Mouse (Mus musculus) hindbrain, embryonic 16.5 days (tissue): ENCODE data around the gene Etv3. TPM values are rescaled to one million over a fixed set of nuclear protein-coding genes. Genes with fewer than 3 reads are reported as not detected.

Source experiments
- ATAC-seq: fragments of 200-750 bp; cut with Nextera tagmentation; 2 replicates; pipeline ENCODE4 v1.8.0; 2017; ENCODE audit warnings: moderate TSS enrichment, moderate library complexity
- H3K27ac ChIP-seq: fragments of 300-500 bp; sonication (generic); 2 replicates; pipeline ENCODE4 v1.5.1; 2014; ENCODE audit warnings: low read depth, mild to moderate bottlenecking, control low read depth, low read length, moderate library complexity
- H3K27me3 ChIP-seq: fragments of 300-500 bp; sonication (generic); replicated peaks from 2 replicates; pipeline ENCODE4 v1.6.1; 2014; ENCODE audit warnings: low read length; ENCODE audit not compliant: control insufficient read depth, insufficient read depth
- H3K36me3 ChIP-seq: fragments of 300-500 bp; sonication (generic); 2 replicates; pipeline ENCODE4 v1.6.1; 2014; ENCODE audit warnings: mild to moderate bottlenecking, low read length, moderate library complexity, mixed read lengths; ENCODE audit not compliant: control insufficient read depth, insufficient read depth
- H3K4me1 ChIP-seq: fragments of 300-500 bp; sonication (generic); 2 replicates; pipeline ENCODE4 v1.6.1; 2014; ENCODE audit warnings: low read depth, low read length; ENCODE audit not compliant: control insufficient read depth, insufficient read depth
- H3K4me2 ChIP-seq: fragments of 300-500 bp; sonication (generic); 2 replicates; pipeline ENCODE4 v1.6.1; 2014; ENCODE audit warnings: mild to moderate bottlenecking, low read length, control low read depth, moderate library complexity
- H3K4me3 ChIP-seq: fragments of 300-500 bp; sonication (generic); 2 replicates; pipeline ENCODE4 v1.5.1; 2014; ENCODE audit warnings: mild to moderate bottlenecking, low read length, control low read depth, moderate library complexity
- H3K9ac ChIP-seq: fragments of 300-500 bp; sonication (generic); 2 replicates; pipeline ENCODE4 v1.6.1; 2014; ENCODE audit warnings: low read depth, mild to moderate bottlenecking, control low read depth, low read length, moderate library complexity
- H3K9me3 ChIP-seq: fragments of 300-500 bp; sonication (generic); 2 replicates; pipeline ENCODE4 v1.6.1; 2014; ENCODE audit warnings: mild to moderate bottlenecking, low read length, moderate library complexity; ENCODE audit not compliant: control insufficient read depth
- WGBS: fragments of 180-500 bp; shearing (Covaris S2); extraction: QIAGEN DNeasy Blood & Tissue Kit; methylation state at CpG from one replicate; pipeline ENCODE4 v1.1.7; 2014; 5-methylcytosine and 5-hydroxymethylcytosine counted together
- polyA plus RNA-seq: library from polyadenylated mRNA; unstranded; fragments of >200 nt; fragmentation: Nextera tagmentation; extraction: Ambion mirVana; gene quantifications from 2 replicates; pipeline ENCODE4 v1.2.1, GENCODE M21; 2015

Etv3 gene
- polyA plus RNA-seq, 1 experiment from 2014 or later, result 9.2 TPM

DNA sequence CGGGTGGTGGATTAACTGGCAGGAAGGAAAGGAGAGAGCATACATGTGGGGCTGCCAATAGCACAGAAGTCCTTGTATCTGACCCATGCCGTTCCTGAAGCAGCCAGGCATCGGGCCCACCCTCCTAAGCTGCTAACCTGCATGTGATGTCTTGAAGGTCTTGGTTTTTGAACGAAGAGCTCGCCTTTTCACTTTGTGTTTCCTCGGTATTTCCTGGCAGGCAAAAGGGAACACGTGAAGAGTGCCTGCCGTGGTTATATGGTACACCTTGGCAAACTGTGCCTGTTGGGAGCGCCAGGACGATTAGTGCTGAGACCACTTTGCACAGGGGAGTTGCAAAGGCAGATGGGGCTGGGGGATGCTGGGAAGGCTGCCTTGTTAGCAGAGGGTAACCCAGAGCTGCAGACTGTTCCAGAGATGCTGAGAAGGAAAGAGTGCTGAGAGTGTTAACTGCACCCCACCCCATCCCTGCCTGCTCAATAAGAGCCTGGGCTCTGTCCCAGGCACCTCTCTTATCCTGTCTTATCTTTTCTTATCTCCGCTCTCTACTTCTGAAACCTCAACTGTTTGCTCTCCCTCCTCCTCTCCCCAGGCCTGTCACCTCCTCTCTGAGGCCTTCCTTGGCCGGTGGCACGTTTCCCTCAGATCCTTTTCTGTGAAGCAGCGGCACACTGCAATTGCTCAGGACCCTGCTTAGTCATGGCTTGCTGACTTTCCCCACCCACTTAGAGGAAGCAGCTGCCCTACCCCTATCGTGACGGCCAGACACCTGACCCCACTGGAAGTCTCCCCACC lies 13.0 kb upstream of the Etv3 start:
- Histone ChIP-seq H3K36me3 (no peaks in the 10 kb centered on the region), H3K27me3 (no peaks in the 10 kb centered on the region), H3K4me1 (no peaks in the 10 kb centered on the region), H3K27ac (no peak overlapping the region), H3K9me3 (no peaks in the 10 kb centered on the region), H3K9ac (no peak overlapping the region), H3K4me2 (no peak overlapping the region), H3K4me3 (no peak overlapping the region)
- 51% methylated on average over 16 of the region's 16 CpGs for WGBS
- no peak for ATAC-seq

DNA sequence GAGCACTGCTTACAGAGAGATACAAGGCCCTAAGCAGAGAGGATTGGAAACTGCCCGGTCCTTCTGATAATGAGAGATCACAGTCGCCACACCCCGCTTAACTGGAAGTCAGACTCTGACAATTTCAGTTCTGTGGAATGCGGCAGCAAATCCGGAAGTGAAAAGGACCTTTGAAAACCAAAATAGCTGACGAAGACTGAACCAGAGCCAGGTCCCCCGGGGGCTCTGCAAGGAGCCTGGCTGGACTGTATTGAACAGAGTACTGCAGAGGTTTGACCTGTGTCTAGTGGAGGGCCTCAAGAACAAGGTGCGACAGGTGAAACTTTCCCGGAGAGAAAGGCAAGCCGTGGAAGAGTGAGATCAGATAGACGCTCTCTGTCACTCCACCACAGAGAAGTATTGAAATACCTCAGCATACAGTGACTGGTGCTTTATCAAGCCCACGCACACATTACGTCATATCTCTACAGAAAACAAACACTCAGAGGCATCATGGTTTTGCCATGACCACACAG lies 9.6 kb upstream of the Etv3 start:
- H3K4me1 ChIP-seq, result no peaks in the 10 kb centered on the region
- WGBS, result 62% methylated on average over 13 of the region's 13 CpGs

DNA sequence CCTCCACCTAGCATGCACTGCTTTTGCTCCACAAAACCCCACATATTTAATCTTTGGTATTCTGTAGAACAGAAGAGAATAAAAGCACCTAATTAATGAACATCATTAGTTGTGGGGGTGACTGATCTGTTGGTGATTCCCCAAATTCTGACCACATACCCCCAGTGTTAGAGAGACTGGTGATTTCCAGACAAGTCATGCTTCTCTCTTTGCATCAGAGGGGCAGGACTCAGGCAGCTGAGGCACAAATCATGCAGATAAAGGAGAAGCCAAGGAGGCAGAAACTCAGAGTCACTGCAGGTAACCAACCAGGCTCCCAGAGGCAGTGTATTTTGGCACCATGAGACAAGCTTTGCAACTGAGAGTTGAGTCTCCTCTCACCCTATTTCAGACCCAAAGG lies 6.8 kb upstream of the Etv3 start:
- Histone ChIP-seq H3K4me2 (no peak overlapping the region), H3K9ac (no peak overlapping the region), H3K27ac (no peak overlapping the region), H3K4me3 (no peak overlapping the region), H3K9me3 (no peaks in the 10 kb centered on the region), H3K4me1 (no peaks in the 10 kb centered on the region), H3K27me3 (no peaks in the 10 kb centered on the region), H3K36me3 (no peaks in the 10 kb centered on the region)
- ATAC-seq, result no peak

More for the DNA sequence above, 9.6 kb upstream of the Etv3 start:
- H3K36me3 ChIP-seq, result no peaks in the 10 kb centered on the region
- H3K4me3 ChIP-seq, result no peak overlapping the region
- no peak overlapping the region for H3K9ac ChIP-seq
- no peaks in the 10 kb centered on the region for H3K9me3 ChIP-seq
- ATAC-seq, result no peak
- H3K27me3 ChIP-seq, result no peaks in the 10 kb centered on the region
- no peak overlapping the region for H3K27ac ChIP-seq
- H3K4me2 ChIP-seq, result no peak overlapping the region

DNA sequence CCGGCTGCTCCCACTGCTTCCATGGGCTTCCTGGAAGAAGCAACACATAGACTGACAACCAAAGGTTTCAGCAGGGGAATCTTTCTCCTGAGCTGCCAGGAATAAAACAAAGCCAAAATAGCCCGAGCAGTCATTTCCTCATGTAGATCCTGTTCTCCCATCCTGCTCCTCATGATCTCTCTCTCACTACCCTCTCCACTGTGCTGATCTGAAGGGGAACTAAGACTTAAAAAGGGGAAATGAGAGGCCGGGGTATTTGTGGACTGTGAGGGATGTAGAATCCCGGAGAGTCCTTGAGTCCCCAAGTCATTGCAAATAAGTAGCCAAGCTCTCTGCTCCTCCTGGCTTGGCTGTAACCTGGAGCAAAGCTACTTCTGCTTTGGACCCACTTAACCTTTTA lies 4.1 kb upstream of the Etv3 start:
- no peak overlapping the region for H3K4me3 ChIP-seq
- H3K9ac ChIP-seq, result no peak overlapping the region
- no peaks in the 10 kb centered on the region for H3K27me3 ChIP-seq

DNA sequence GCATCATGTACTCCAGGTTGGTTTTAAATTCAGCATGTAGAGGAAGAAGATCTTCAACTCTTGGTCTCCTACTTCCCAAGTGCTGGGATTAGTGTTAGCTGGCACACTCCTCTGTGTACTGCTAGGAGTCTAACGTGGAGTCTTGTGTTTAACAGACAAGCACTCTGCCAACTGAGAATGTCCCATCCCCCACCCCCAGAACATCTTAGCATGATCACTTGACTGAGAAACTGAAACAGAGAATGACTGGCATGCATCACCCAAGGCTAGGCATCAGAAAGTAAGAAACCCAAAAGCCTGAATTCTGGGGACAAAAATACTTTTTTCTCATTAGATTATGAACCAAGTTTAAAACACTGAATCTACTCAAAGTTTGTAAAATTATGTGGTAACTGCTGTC lies 3.4 kb upstream of the Etv3 start:
- Histone ChIP-seq H3K27me3 (no peaks in the 10 kb centered on the region), H3K4me2 (no peak overlapping the region), H3K27ac (no peak overlapping the region), H3K4me1 (peaks cover 12% of the 10 kb centered on the region), H3K4me3 (no peak overlapping the region), H3K36me3 (no peaks in the 10 kb centered on the region), H3K9me3 (no peaks in the 10 kb centered on the region), H3K9ac (no peak overlapping the region)
- no peak for ATAC-seq
- WGBS, result 66% methylated on average over 1 of the region's 1 CpGs

More for the DNA sequence above, 4.1 kb upstream of the Etv3 start:
- H3K4me1 ChIP-seq, result peaks cover 5% of the 10 kb centered on the region
- no peak overlapping the region for H3K4me2 ChIP-seq
- H3K9me3 ChIP-seq, result no peaks in the 10 kb centered on the region
- no peak overlapping the region for H3K27ac ChIP-seq
- ATAC-seq, result no peak
- H3K36me3 ChIP-seq, result no peaks in the 10 kb centered on the region
- 86% methylated on average over 4 of the region's 4 CpGs for WGBS

DNA sequence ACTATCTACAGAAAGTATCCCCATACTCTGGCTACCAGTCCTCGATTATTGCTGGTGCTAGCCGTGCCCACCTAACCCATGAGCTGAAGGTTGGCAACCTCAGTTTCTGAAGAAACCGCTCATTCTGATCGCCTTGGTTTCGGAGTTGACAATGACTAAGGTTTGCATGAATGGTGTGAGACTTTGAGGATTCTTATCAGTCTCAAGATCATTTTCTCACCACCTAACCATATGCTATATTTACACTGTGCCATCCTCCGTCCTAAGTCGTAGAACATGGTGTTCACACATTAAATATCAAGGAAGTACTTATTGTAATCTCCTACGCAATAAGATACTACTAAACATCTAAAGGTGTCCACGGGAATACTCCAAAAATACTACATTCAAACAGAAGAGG lies 1.5 kb upstream of the Etv3 start:
- no peak overlapping the region for H3K4me3 ChIP-seq
- H3K27me3 ChIP-seq, result no peaks in the 10 kb centered on the region
- H3K27ac ChIP-seq, result no peak overlapping the region
- H3K4me1 ChIP-seq, result peaks cover 12% of the 10 kb centered on the region
- H3K4me2 ChIP-seq, result no peak overlapping the region
- 94% methylated on average over 9 of the region's 9 CpGs for WGBS
- no peak overlapping the region for H3K9ac ChIP-seq
- ATAC-seq, result no peak
- H3K9me3 ChIP-seq, result no peaks in the 10 kb centered on the region
- peaks cover 5% of the 10 kb centered on the region; the same call in 1 of the 2 replicates for H3K36me3 ChIP-seq

DNA sequence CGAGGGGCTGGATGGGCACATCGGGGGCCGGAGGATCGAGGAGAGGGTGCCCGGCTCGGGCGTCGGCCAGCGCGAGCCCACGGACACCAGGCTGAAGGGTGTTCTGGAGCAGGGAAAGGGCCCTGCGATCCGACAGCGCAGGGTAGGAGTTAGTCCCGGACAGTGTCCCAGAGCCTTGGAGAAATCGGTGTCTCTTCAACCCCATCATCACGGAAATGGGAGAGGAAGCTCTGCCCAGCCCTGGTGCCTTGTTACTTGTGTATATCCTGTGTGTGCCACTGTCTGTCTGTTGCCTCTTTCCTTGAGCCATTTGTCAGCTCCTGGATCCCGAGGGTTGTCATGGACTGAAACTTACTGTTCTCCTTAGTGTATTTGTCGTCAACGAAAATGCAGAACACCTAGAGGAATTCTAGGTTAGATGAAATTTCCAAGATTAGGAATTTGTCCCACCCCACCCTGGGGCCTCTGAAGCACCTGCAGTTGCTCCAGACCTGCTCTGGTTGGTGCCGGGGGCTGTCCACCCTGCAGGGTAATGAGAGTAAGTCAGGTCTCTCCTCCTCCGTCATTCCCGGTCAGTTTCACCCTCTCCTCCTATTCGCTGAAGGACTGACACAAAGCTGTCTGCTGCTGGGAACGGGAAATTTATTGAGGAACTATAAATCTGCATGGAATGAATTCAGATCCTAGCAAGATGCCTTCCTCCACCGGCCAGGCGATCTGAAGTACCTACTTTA lies 797 bp downstream of the Etv3 start:
- H3K4me2 ChIP-seq, result peak overlapping the region; percentile 96
- H3K9ac ChIP-seq, result peak overlapping the region; percentile 99
- H3K4me3 ChIP-seq, result peak overlapping the region; percentile 94
- H3K4me1 ChIP-seq, result peaks cover 12% of the 10 kb centered on the region
- peaks cover 28% of the 10 kb centered on the region for H3K36me3 ChIP-seq
- no peaks in the 10 kb centered on the region for H3K9me3 ChIP-seq
- 6% methylated on average over 27 of the region's 27 CpGs for WGBS
- ATAC-seq, result peak; percentile 61
- H3K27ac ChIP-seq, result peak overlapping the region; percentile 89
- H3K27me3 ChIP-seq, result no peaks in the 10 kb centered on the region

DNA sequence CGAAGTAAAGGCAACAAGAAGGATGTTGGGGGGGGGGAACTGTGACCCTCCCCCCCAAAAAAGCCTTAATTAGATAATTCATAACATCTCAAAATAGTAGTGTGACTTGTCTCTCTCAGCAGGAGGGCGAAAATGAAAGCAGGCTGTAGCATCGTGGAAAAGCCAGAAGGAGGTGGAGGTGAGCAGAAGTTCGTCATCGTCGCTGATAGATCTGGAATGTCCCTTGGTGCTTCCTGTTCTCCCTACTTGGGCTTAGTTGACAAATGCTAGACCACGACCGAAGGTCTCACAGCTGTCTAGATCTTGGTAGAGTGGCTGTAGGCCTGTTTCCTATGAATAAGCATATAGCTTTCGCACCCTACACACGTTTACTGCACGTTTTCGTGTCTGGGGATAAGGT lies 1.9 kb downstream of the Etv3 start:
- H3K9me3 ChIP-seq, result no peaks in the 10 kb centered on the region
- peaks cover 31% of the 10 kb centered on the region for H3K36me3 ChIP-seq
- ATAC-seq, result no peak
- H3K27me3 ChIP-seq, result no peaks in the 10 kb centered on the region
- 88% methylated on average over 12 of the region's 12 CpGs for WGBS
- no peak overlapping the region for H3K9ac ChIP-seq
- no peak overlapping the region for H3K4me3 ChIP-seq
- H3K27ac ChIP-seq, result no peak overlapping the region
- H3K4me1 ChIP-seq, result peaks cover 12% of the 10 kb centered on the region
- H3K4me2 ChIP-seq, result no peak overlapping the region

DNA sequence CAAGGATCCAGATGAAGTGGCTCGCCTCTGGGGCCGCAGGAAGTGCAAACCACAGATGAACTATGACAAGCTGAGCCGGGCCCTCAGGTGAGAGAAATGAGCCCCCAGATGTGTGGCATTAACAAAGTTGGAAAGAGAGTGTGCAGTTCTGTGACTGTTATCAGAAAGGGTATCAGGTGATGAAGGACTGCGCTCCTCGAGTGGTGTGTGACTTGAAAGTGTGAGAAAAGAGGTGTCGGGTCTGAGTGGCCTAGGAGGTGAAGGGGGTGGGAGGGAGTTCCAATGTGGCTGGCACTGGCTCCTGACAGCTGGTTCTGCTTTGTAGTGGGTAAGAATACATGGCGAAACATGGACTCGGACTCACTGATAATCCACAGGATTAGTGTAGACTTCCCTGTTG lies 2.8 kb downstream of the Etv3 start:
- H3K27ac ChIP-seq, result no peak overlapping the region
- H3K9ac ChIP-seq, result no peak overlapping the region
- no peak overlapping the region for H3K4me3 ChIP-seq
- H3K9me3 ChIP-seq, result no peaks in the 10 kb centered on the region
- H3K36me3 ChIP-seq, result peaks cover 36% of the 10 kb centered on the region
- no peak overlapping the region for H3K4me2 ChIP-seq
- peaks cover 12% of the 10 kb centered on the region for H3K4me1 ChIP-seq
- no peak for ATAC-seq
- H3K27me3 ChIP-seq, result no peaks in the 10 kb centered on the region
- 97% methylated on average over 8 of the region's 8 CpGs for WGBS
